Mouse (Mus musculus) right cerebral cortex, postnatal 36 days (tissue): ENCODE measurements at regions not wholly inside any gene's neighbourhood (a gene's known extent, or its start where the extent isn't known, plus 50 kb on each side); places are given as distances from the start of the nearest gene placed in this dataset.
"Not testable (repeated sequence)": the region's sequence is repeated elsewhere in the genome, so short reads cannot be mapped to it uniquely, and the experiment has no call there.

Source experiments
- DNase-seq, 2 experiments: peaks; one replicate each; pipeline ENCODE4 v3.0.0; 2022; ENCODE audit warnings: low spot score in 2 of 2, mixed read lengths in 1 of 2

DNA sequence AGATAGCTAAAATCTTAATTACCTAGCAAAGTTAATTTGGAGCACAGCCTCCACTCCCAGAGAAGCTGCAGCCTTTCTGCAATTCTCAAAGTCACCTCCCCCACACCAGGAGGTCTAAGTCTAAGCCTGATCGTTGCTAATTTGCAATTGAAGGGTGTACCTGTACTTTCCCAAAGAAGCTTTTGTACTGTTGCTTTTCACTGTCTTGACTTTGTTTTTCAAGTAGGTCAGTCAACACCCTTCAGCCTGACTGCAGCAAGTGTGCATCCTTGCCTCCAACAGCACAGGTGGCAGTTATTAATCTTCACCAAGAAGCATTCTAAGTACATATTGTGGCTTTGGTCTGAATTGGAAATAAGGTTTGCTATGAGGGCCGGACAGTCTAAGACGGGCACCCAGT lies 91.7 kb upstream of the Slc22a30 start:
- DNase-seq: not testable (repeated sequence)

DNA sequence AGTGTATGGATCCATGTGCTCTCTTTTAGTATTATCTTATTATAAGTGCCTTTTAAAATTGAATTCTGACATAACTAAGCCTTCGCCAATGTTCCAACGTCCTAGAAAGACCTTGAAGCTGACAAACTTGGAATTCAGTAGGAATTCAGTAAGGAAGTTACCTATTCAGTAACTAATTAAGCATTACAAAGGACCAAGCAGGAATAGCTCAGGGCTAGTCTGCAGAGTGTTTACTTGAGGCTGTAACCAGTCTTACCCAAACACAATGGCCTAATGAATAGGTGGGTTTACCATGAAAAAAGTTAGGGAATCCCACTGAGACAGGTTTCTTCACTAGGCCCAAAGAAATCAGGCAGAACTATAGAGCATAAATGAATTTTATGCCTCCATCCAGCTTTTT lies 92.6 kb upstream of the Slc22a30 start:
- DNase-seq: not testable (repeated sequence)

DNA sequence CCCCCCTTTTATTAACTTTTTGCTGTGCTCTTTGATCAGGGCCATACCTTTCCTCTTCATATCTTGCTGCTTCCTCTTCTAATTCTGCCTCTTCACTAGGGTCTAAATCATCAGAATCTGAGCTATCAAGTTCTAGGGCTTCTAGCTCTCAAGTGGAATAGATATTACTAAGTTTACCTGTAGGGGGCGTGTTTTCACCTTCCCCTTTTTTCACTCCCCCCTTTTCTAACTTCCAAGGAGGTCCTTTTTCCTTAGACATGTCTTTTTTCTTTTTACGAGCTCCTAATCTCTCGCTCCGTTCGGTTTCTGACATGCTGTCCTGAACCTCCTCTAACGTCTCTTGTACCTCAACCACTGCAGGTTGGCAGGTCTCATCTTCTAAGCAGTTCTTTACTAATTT lies 73.3 kb upstream of the Slc22a8 start:
- DNase-seq: not testable (repeated sequence)

DNA sequence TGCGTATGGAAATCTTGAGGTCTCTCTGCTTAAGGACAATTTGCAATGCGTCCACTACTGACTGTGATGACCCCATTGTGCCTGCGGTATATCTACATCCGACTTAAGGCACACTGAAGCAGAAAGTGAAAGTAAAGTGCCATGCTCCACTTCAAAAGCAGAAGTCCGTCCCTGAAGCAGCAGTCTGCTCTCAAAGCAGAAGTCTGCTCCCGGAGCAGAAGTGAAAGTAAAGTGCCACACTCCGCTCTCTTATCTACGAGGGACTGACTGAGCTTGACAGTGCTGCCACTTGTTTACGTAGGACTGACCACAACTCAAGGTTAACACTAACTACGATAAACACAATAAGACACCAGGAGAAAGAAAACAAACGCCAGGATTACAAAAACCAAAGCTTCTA lies 72.8 kb upstream of the Slc22a8 start:
- DNase-seq: peak in 1 of 2 experiments; percentile 3

DNA sequence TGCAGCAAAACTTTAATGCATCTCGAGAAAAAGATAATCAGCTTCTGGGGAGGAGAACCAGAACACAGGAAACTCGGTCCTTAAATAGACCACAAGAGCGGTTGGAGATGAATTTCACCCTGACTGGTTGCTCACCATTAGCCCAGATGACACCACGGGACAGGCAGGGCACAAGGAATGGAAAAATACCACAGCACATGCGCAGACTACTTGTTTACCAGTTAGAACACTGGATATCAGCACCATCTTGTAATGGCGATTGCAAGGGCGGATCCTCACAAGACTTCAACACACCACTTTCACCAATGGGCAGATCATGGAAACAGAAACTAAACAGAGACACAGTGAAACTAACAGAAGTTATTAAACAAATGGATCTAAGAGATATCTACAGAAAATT lies 72.1 kb upstream of the Slc22a8 start:
- DNase-seq: not testable (repeated sequence)

DNA sequence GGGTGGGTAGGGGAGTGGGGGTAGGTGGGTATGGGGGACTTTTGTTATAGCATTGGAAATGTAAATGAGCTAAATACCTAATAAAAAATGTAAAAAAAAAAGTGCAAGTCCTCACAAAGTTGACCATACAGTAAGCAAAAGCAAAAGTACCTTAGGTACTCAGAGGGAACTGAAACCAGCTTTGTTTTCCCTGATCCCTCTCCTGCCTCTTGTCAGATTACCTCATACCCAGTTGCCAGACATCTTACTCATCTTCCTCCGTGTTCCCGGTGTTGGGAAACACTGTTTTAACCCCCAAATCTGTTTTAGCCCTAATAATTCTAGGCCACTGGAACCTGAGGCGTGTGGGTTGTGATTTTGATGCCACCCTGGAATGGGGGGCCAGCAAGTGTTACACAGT lies 56.5 kb upstream of the Slc22a8 start:
- no peak for DNase-seq

DNA sequence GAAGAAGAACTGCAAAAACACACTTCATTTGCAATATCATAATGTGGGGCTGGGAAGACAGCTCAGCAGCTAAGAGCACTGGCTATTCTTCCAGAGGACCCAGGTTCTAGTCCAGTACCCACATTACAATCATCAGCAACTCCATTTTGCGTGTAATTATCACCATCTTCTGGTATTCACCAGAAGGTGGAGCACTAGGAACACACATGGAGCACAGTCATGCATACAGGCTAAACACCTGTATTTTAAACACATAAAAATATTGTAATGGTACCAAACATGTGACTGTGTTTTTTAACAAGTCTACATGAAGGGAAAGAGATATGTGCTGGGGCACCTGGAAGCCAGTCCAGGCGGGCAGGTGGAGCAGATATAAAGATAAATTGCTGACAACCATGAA lies 55.0 kb upstream of the Slc22a8 start:
- DNase-seq: no peak
